Mouse (Mus musculus) heart, postnatal 0 days (tissue): ENCODE data around the gene Ccdc91.

Experiments used
- CTCF ChIP-seq: IDR thresholded peaks from 2 replicates; pipeline ENCODE4 v1.5.1; 2016; ENCODE audit warnings: antibody characterized with exemption, control low read depth, low read depth
- EP300 ChIP-seq: IDR thresholded peaks from 2 replicates; pipeline ENCODE4 v1.6.1; 2016; ENCODE audit warnings: antibody characterized with exemption, low read depth

DNA sequence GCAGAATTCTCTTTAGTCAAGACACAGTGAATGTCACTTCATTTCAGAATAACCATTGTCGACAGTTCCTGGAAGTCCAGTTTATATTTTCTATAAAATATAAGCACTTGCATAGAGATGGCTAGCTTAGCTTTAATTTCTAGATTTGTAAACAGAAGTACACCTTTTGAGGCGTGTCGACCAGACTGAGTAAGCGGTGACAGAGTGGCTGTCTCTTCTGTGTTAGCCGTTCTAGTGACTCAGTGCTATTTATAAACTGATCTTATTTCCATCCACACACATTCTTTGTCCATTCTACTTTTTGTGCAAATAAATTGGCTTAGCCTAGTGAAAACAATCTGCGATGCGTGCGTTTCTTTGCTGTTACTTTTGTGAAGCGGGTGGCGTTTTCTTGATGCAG is 30.9 kb downstream of the Ccdc91 start:
- TF ChIP-seq CTCF (no peak), EP300 (no peak)
